17 mouse cellular contexts compared by ENCODE assay signal in the genomic region with DNA sequence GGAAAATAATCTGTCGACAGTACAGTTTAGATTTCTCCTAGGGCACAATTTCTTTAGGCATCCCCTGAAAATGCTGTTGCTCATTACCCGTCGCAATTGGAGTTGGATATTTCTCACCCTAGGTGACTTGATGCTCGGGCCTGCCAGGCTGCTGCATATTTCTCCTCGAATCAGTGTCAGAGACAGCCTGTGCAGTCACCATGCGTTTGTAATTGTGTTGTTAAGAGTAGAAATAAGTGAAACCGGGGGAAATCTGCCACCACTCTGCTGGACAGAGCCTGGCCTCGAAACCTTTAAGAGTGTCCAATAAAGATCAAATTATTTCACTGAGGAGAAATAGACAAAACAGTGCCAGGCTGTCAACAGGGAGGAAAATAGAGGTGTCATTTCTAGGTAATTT.
A peak's percentile ranks its signal among the peaks of the same experiment; 100 is the strongest.
DNase-seq lines count a peak whose midpoint lies in the region; TF ChIP-seq lines count a peak whose summit lies in the region.
"Had no signal": no experiment of that assay in that cellular context is flagged by ENCODE, and none has a peak within 500 bp of the region (broad histone marks: within the 10 kb centered on the region; RNA-seq: fewer than 3 reads in every experiment).

No protein-coding gene starts in this region.

- H3K27ac ChIP-seq in cerebellum, adult 2 months (ENCODE audit: insufficient read depth, low read length): no peak overlapping the region
- H3K27ac ChIP-seq: embryonic facial prominence, embryonic 10.5 days; forebrain, embryonic 13.5 days; heart, embryonic 10.5 days; hindbrain, embryonic 14.5 days had no signal

- H3K27me3 ChIP-seq in cerebellum, adult 2 months (ENCODE audit: control insufficient read depth, insufficient read depth, low read length): no peaks in the 10 kb centered on the region
- H3K27me3 ChIP-seq: forebrain, embryonic 13.5 days had no signal

- H3K4me1 ChIP-seq in cerebellum, adult 2 months (ENCODE audit: control insufficient read depth, insufficient read depth, low read length): no peaks in the 10 kb centered on the region
- H3K4me1 ChIP-seq: embryonic facial prominence, embryonic 10.5 days; forebrain, embryonic 13.5 days; heart, embryonic 10.5 days had no signal

- H3K4me3 ChIP-seq in cerebellum, adult 2 months (replicated peaks; ENCODE audit: insufficient read depth, low read depth, low read length): no peak overlapping the region
- H3K4me3 ChIP-seq: embryonic facial prominence, embryonic 10.5 days; forebrain, embryonic 13.5 days; heart, embryonic 10.5 days had no signal

- WGBS in cerebellum, adult 2 months: 15% methylated on average over 8 of the region's 8 CpGs

- peak; percentile 70 for DNase-seq in cerebellum, postnatal 14 days
- no peak for DNase-seq in cerebellum, adult 2 months
- peak; percentile 55 for DNase-seq in left cerebral cortex, postnatal 4 days
- no peak for DNase-seq in left cerebral cortex, adult 8-10 months (ENCODE audit: low spot score in 2 of 2)
- DNase-seq in brain, embryonic 14.5 days (ENCODE audit: low read depth): peak; percentile 50
- DNase-seq in retina, postnatal 1 day: peak; percentile 17
- no peak for DNase-seq in adrenal gland, adult (ENCODE audit: inconsistent age in 2 of 2, low spot score in 1 of 2)
- DNase-seq: adrenal gland, adult 2 months; adrenal gland, postnatal 25 days; cerebellum, adult 8-10 months; heart, adult 18-20 months; heart, postnatal 10 days; heart, postnatal 4 days had no signal

- TF ChIP-seq POLR2A in cerebellum, adult 2 months (IDR thresholded peaks at IDR 0.05; ENCODE audit: borderline replicate concordance, insufficient read depth, low read length): no peak
- no peak for TF ChIP-seq POLR2A in brain, embryonic 14.5 days (IDR thresholded peaks at IDR 0.05; ENCODE audit: borderline replicate concordance, extremely low read depth, insufficient read depth, insufficient read length, poor library complexity, severe bottlenecking)

- TF ChIP-seq CTCF in cerebellum, adult 2 months (IDR thresholded peaks at IDR 0.05; ENCODE audit: borderline replicate concordance, insufficient read depth, low read depth, low read length): no peak
- no peak for TF ChIP-seq CTCF in brain, embryonic 14.5 days (IDR thresholded peaks at IDR 0.05; ENCODE audit: borderline replicate concordance, extremely low read depth, insufficient read depth, insufficient read length)

- intact Hi-C loops in left cerebral cortex, postnatal 4 days (cut with DNase I): no loop called here

Comparison
In these comparisons a context has a peak if more than half of its experiments do, and no peak if none do; other contexts are left out.
1. DNase-seq: peak in cerebellum, postnatal 14 days (2 of 2), left cerebral cortex, postnatal 4 days (single experiment), brain, embryonic 14.5 days (single experiment) and retina, postnatal 1 day (single experiment); none in cerebellum, adult 2 months (0 of 2), left cerebral cortex, adult 8-10 months (0 of 2) and adrenal gland, adult (0 of 2).